Mouse (Mus musculus): ENCODE results near the gene Olfr707. TPM values are rescaled to one million over a fixed set of nuclear protein-coding genes. Genes with fewer than 3 reads are reported as not detected.
"Not testable (repeated sequence)": the region's sequence is repeated elsewhere in the genome, so short reads cannot be mapped to it uniquely, and the experiment has no call there.

The Olfr707 gene
- not detected in 2 replicates for polyA plus RNA-seq (2014; fragmentation: Nextera tagmentation; extraction: Ambion mirVana)

GRCm38 (mm10) chr7:106901141-106901540 lies at the start of gene Olfr707:
TSS of gene Olfr707 (minus strand) at chr7:106901241.
- not testable (repeated sequence) for H3K4me1 ChIP-seq (ENCODE audit: control insufficient read depth, insufficient read depth, low read length); ATAC-seq (ENCODE audit: low FRiP score, low TSS enrichment); H3K9ac ChIP-seq (ENCODE audit: low read depth, low read length); H3K9me3 ChIP-seq (ENCODE audit: control insufficient read depth, low read length); H3K4me2 ChIP-seq (replicated peaks; ENCODE audit: low read depth, low read length); H3K27me3 ChIP-seq (ENCODE audit: control insufficient read depth, insufficient read depth, low read length); H3K27ac ChIP-seq (ENCODE audit: low read depth, low read length); H3K36me3 ChIP-seq (ENCODE audit: control insufficient read depth, insufficient read depth, low read length); H3K4me3 ChIP-seq (ENCODE audit: low read length)
- WGBS = 87% methylated on average over 3 of the region's 3 CpGs

GRCm38 (mm10) chr7:106948212-106948611 lies 47.2 kb upstream of the Olfr707 start, which contains the start of gene Olfr710:
TSS of gene Olfr710 (minus strand) at chr7:106948312.
- Histone ChIP-seq H3K36me3 (ENCODE audit: control insufficient read depth, insufficient read depth, low read length) (no peaks in the 10 kb centered on the region), H3K27me3 (ENCODE audit: control insufficient read depth, insufficient read depth, low read length) (no peaks in the 10 kb centered on the region), H3K9me3 (ENCODE audit: control insufficient read depth, low read length) (no peaks in the 10 kb centered on the region), H3K4me3 (ENCODE audit: low read length) (no peak within 1 kb of the TSS), H3K4me1 (ENCODE audit: control insufficient read depth, insufficient read depth, low read length) (no peaks in the 10 kb centered on the region), H3K9ac (ENCODE audit: low read depth, low read length) (no peak within 1 kb of the TSS), H3K27ac (ENCODE audit: low read depth, low read length) (no peak within 1 kb of the TSS), H3K4me2 (replicated peaks; ENCODE audit: low read depth, low read length) (no peak within 1 kb of the TSS)
- ATAC-seq (ENCODE audit: low FRiP score, low TSS enrichment) = no peak
- 80% methylated on average over 3 of the region's 3 CpGs for WGBS

GRCm38 (mm10) chr7:106932119-106932518 lies 31.1 kb upstream of the Olfr707 start, which contains the start of gene Olfr709-ps1:
TSS of gene Olfr709-ps1 (minus strand) at chr7:106932219.
- no peak for ATAC-seq (ENCODE audit: low FRiP score, low TSS enrichment)
- Histone ChIP-seq H3K27ac (ENCODE audit: low read depth, low read length) (no peak within 1 kb of the TSS), H3K36me3 (ENCODE audit: control insufficient read depth, insufficient read depth, low read length) (no peaks in the 10 kb centered on the region), H3K4me1 (ENCODE audit: control insufficient read depth, insufficient read depth, low read length) (no peaks in the 10 kb centered on the region), H3K4me3 (ENCODE audit: low read length) (no peak within 1 kb of the TSS), H3K9ac (ENCODE audit: low read depth, low read length) (no peak within 1 kb of the TSS), H3K9me3 (ENCODE audit: control insufficient read depth, low read length) (no peaks in the 10 kb centered on the region), H3K4me2 (replicated peaks; ENCODE audit: low read depth, low read length) (no peak within 1 kb of the TSS), H3K27me3 (ENCODE audit: control insufficient read depth, insufficient read depth, low read length) (no peaks in the 10 kb centered on the region)

GRCm38 (mm10) chr7:106920961-106921360 lies 19.9 kb upstream of the Olfr707 start:
- not testable (repeated sequence) for H3K4me1 ChIP-seq (ENCODE audit: control insufficient read depth, insufficient read depth, low read length); H3K4me2 ChIP-seq (replicated peaks; ENCODE audit: low read depth, low read length); H3K9me3 ChIP-seq (ENCODE audit: control insufficient read depth, low read length); ATAC-seq (ENCODE audit: low FRiP score, low TSS enrichment); H3K9ac ChIP-seq (ENCODE audit: low read depth, low read length); H3K36me3 ChIP-seq (ENCODE audit: control insufficient read depth, insufficient read depth, low read length); H3K27me3 ChIP-seq (ENCODE audit: control insufficient read depth, insufficient read depth, low read length); H3K27ac ChIP-seq (ENCODE audit: low read depth, low read length); H3K4me3 ChIP-seq (ENCODE audit: low read length)
- 90% methylated on average over 2 of the region's 7 CpGs for WGBS

- H3K27me3 ChIP-seq (ENCODE audit: control insufficient read depth, insufficient read depth, low read length) = no peaks in the 10 kb centered on the region
Measured at GRCm38 (mm10) chr7:106907676-106908075, 6.6 kb upstream of the Olfr707 start, which contains the start of gene Olfr1532-ps1. TSS of gene Olfr1532-ps1 (plus strand) at chr7:106908001.

GRCm38 (mm10) chr7:106888062-106888461 lies 13.0 kb downstream of the Olfr707 start, which contains the start of gene Olfr706:
TSS of gene Olfr706 (minus strand) at chr7:106888162.
- WGBS = 80% methylated on average over 2 of the region's 2 CpGs
- Histone ChIP-seq H3K4me3 (ENCODE audit: low read length) (no peak within 1 kb of the TSS), H3K4me2 (replicated peaks; ENCODE audit: low read depth, low read length) (no peak within 1 kb of the TSS), H3K27me3 (ENCODE audit: control insufficient read depth, insufficient read depth, low read length) (no peaks in the 10 kb centered on the region), H3K27ac (ENCODE audit: low read depth, low read length) (no peak within 1 kb of the TSS), H3K36me3 (ENCODE audit: control insufficient read depth, insufficient read depth, low read length) (no peaks in the 10 kb centered on the region), H3K4me1 (ENCODE audit: control insufficient read depth, insufficient read depth, low read length) (no peaks in the 10 kb centered on the region), H3K9me3 (ENCODE audit: control insufficient read depth, low read length) (no peaks in the 10 kb centered on the region), H3K9ac (ENCODE audit: low read depth, low read length) (no peak within 1 kb of the TSS)
- ATAC-seq (ENCODE audit: low FRiP score, low TSS enrichment) = no peak

More at GRCm38 (mm10) chr7:106907676-106908075, 6.6 kb upstream of the Olfr707 start, which contains the start of gene Olfr1532-ps1:
- no peak within 1 kb of the TSS for H3K4me3 ChIP-seq (ENCODE audit: low read length)
- H3K27ac ChIP-seq (ENCODE audit: low read depth, low read length) = no peak within 1 kb of the TSS
- no peaks in the 10 kb centered on the region for H3K4me1 ChIP-seq (ENCODE audit: control insufficient read depth, insufficient read depth, low read length)
- H3K9me3 ChIP-seq (ENCODE audit: control insufficient read depth, low read length) = no peaks in the 10 kb centered on the region
- 80% methylated on average over 2 of the region's 2 CpGs for WGBS
- H3K36me3 ChIP-seq (ENCODE audit: control insufficient read depth, insufficient read depth, low read length) = no peaks in the 10 kb centered on the region
- no peak within 1 kb of the TSS for H3K4me2 ChIP-seq (replicated peaks; ENCODE audit: low read depth, low read length)
- H3K9ac ChIP-seq (ENCODE audit: low read depth, low read length) = no peak within 1 kb of the TSS
- ATAC-seq (ENCODE audit: low FRiP score, low TSS enrichment) = no peak

- Histone ChIP-seq H3K9ac (ENCODE audit: low read depth, low read length) (no peak within 1 kb of the TSS), H3K9me3 (ENCODE audit: control insufficient read depth, low read length) (no peaks in the 10 kb centered on the region), H3K4me2 (replicated peaks; ENCODE audit: low read depth, low read length) (no peak within 1 kb of the TSS), H3K27ac (ENCODE audit: low read depth, low read length) (no peak within 1 kb of the TSS), H3K4me1 (ENCODE audit: control insufficient read depth, insufficient read depth, low read length) (no peaks in the 10 kb centered on the region), H3K36me3 (ENCODE audit: control insufficient read depth, insufficient read depth, low read length) (no peaks in the 10 kb centered on the region), H3K4me3 (ENCODE audit: low read length) (no peak within 1 kb of the TSS), H3K27me3 (ENCODE audit: control insufficient read depth, insufficient read depth, low read length) (no peaks in the 10 kb centered on the region)
- no peak for ATAC-seq (ENCODE audit: low FRiP score, low TSS enrichment)
- 79% methylated on average over 3 of the region's 3 CpGs for WGBS
Measured at GRCm38 (mm10) chr7:106876791-106877190, 24.2 kb downstream of the Olfr707 start, which contains the start of gene Olfr705. TSS of gene Olfr705 (minus strand) at chr7:106876891.

- Histone ChIP-seq H3K27me3 (ENCODE audit: control insufficient read depth, insufficient read depth, low read length) (no peaks in the 10 kb centered on the region), H3K9ac (ENCODE audit: low read depth, low read length) (no peak within 1 kb of the TSS), H3K4me1 (ENCODE audit: control insufficient read depth, insufficient read depth, low read length) (no peaks in the 10 kb centered on the region), H3K9me3 (ENCODE audit: control insufficient read depth, low read length) (no peaks in the 10 kb centered on the region), H3K36me3 (ENCODE audit: control insufficient read depth, insufficient read depth, low read length) (no peaks in the 10 kb centered on the region), H3K4me2 (replicated peaks; ENCODE audit: low read depth, low read length) (no peak within 1 kb of the TSS), H3K4me3 (ENCODE audit: low read length) (no peak within 1 kb of the TSS), H3K27ac (ENCODE audit: low read depth, low read length) (no peak within 1 kb of the TSS)
- ATAC-seq (ENCODE audit: low FRiP score, low TSS enrichment) = no peak
Measured at GRCm38 (mm10) chr7:106862885-106863284, 38.2 kb downstream of the Olfr707 start, which contains the start of gene Olfr704. TSS of gene Olfr704 (plus strand) at chr7:106863185.

GRCm38 (mm10) chr7:106843060-106843459 lies 58.0 kb downstream of the Olfr707 start, which contains the start of gene Olfr703:
TSS of gene Olfr703 (plus strand) at chr7:106843360.
- Histone ChIP-seq H3K4me1 (ENCODE audit: control insufficient read depth, insufficient read depth, low read length) (no peaks in the 10 kb centered on the region), H3K4me2 (replicated peaks; ENCODE audit: low read depth, low read length) (no peak within 1 kb of the TSS), H3K4me3 (ENCODE audit: low read length) (no peak within 1 kb of the TSS), H3K9me3 (ENCODE audit: control insufficient read depth, low read length) (no peaks in the 10 kb centered on the region), H3K9ac (ENCODE audit: low read depth, low read length) (no peak within 1 kb of the TSS), H3K27me3 (ENCODE audit: control insufficient read depth, insufficient read depth, low read length) (no peaks in the 10 kb centered on the region), H3K36me3 (ENCODE audit: control insufficient read depth, insufficient read depth, low read length) (no peaks in the 10 kb centered on the region), H3K27ac (ENCODE audit: low read depth, low read length) (no peak within 1 kb of the TSS)
- 60% methylated on average over 2 of the region's 2 CpGs for WGBS
- ATAC-seq (ENCODE audit: low FRiP score, low TSS enrichment) = no peak

All from kidney, embryonic 14.5 days (tissue).